Mouse (Mus musculus): ENCODE results near the gene Ccdc149.

DNA sequence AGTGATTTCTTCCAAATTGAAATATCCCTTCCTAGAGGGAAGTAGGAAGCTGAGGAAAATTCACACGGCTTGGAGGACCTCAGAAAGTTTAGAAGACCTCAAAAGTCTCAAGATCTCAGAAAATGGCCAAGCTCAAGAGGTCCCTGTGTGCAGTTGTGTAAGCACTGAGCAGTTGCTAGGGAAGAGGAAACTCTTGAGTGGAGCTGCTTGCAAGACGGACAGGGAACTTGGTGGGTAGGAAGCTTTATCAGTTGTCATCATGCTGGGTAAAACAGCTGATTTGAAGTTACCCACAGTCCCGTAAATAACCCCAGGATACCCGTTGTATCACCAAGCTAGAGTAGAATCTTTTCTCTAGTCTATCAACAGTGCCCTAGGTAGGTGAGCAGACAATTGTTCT, 12.0 kb downstream of the Ccdc149 start:
- TF ChIP-seq CTCF (IDR thresholded peaks at IDR 0.05), result no peak
- no peak for TF ChIP-seq EP300 (IDR thresholded peaks at IDR 0.05)
